12 mouse cellular contexts compared by ENCODE assay signal in the genomic region with DNA sequence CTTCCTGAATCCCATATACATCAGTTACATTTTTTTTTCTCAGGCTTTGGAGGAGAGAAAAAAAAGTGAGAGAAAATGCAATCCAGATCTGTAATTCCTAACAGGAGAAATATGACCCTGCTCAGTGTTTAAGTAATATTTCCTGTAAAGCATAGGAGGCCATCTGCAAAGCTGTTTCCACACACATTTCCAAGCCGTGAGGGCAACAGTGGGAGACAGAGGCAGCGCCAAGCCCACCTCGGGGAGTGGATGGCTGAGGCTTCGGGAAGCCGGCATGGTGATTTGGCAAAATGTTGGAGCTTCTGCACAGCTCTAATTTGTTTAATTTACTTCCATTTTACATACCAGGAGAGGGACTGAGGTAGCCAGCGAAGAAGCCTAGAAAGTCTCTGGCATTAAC.
"Had no signal": no experiment of that assay in that cellular context is flagged by ENCODE, and none has a peak within 500 bp of the region (broad histone marks: within the 10 kb centered on the region; RNA-seq: fewer than 3 reads in every experiment).

No protein-coding gene starts in this region.

- DNase-seq: kidney, adult 11 months; kidney, adult 9 months; kidney, postnatal 36 days; liver; liver, embryonic 13.5 days; liver, postnatal 0 days; right cerebral cortex, postnatal 25 days; thymus, postnatal 36 days had no signal

- H3K36me3 ChIP-seq: liver, embryonic 13.5 days; lung, embryonic 15.5 days; midbrain, embryonic 13.5 days had no signal

- H3K9me3 ChIP-seq: liver, embryonic 13.5 days; lung, embryonic 15.5 days; midbrain, embryonic 13.5 days had no signal

- H3K4me1 ChIP-seq: liver, embryonic 13.5 days had no signal

- H3K27me3 ChIP-seq: liver, embryonic 13.5 days; lung, embryonic 15.5 days; midbrain, embryonic 13.5 days had no signal

- H3K9ac ChIP-seq: liver, embryonic 13.5 days; liver, postnatal 0 days; lung, embryonic 15.5 days; midbrain, embryonic 13.5 days had no signal

- H3K27ac ChIP-seq: kidney, postnatal 0 days; layer of hippocampus, adult 2 months; liver, embryonic 13.5 days; lung, embryonic 15.5 days; midbrain, embryonic 13.5 days had no signal

- H3K4me3 ChIP-seq: layer of hippocampus, adult 2 months; liver, embryonic 13.5 days; lung, embryonic 15.5 days; midbrain, embryonic 13.5 days had no signal

- ATAC-seq: liver, postnatal 0 days; midbrain, embryonic 13.5 days had no signal

- H3K4me2 ChIP-seq: liver, embryonic 13.5 days; lung, embryonic 15.5 days; midbrain, embryonic 13.5 days had no signal
